Mouse (Mus musculus): ENCODE data around the gene Tnp1.

The Tnp1 gene

GRCm38 (mm10) chr1:73006847-73007246, 8.9 kb downstream of the Tnp1 start:
- no peak for DNase-seq (ENCODE audit: low read depth, low spot score)

DNA sequence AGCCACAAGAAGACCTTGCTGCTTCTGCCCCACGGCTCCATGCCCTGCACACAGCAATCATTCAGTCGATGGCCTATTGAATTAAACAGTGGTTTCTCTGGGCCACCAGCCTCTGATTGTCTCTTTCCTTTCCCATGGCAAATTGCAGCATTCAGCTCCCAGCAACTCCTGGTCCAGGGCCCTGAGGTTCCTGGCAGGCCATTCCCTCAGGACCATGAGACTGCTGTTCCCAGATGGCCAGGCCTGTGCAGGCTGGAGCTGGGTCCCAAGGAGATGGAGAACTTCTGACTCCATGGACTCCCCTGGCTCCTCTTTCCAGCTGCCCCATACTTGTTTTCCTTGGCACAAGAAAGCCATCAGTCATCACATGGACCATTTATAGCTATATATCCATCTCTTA, 10.8 kb downstream of the Tnp1 start:
- no peak for DNase-seq (ENCODE audit: low read depth, low spot score)

DNA sequence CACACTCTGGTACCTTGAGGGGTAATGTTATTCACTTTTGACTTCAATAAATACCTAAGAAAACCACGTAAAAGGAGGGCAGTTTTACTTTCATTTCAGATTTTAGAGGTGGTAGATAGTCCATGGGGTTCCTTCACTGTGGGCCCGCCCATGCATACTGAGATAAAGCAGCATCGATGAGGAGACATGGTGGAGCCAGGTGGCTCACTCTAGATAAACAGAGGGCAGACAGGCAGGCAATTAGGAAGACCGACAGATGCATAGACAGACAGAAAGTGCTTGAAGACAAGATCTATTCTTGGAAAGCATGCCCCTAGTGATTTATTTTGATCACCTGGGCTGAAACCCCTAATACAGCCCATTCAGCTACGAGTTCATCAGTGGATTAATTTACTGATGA, 13.1 kb downstream of the Tnp1 start:
- DNase-seq (ENCODE audit: low read depth, low spot score) = no peak

GRCm38 (mm10) chr1:73001961-73002360, 13.7 kb downstream of the Tnp1 start:
- DNase-seq (ENCODE audit: low read depth, low spot score) = no peak

GRCm38 (mm10) chr1:72994751-72995528, 20.8 kb downstream of the Tnp1 start:
- DNase-seq (ENCODE audit: low read depth, low spot score) = no peak

DNA sequence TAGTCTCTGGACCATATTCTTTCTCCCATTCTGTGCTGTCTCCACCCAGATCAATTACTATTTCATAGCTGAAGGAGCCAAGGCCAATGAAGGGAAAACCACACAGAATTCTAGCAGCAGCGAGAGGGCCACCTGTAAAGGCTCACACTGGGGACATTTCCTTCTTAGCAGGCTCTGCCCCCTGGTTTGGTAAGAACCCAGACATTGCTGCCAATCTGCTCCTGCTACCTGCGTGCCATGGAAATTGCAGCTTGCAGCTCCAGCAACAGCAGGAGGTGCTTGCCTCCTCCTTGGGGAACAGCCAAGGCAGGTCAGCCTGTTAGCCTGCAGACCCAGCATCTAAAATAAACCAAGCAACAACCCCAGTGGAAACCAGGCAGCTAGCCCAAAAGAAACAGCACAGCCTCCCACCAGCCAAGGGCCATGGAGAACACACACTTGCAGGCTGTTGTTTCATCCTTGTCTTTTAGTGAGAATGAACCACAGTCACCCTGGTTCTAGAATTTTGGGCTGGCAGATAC, 22.7 kb downstream of the Tnp1 start:
- DNase-seq (ENCODE audit: low read depth, low spot score) = no peak

- DNase-seq (ENCODE audit: low read depth, low spot score) = no peak
These were observed 23.5 kb downstream of the Tnp1 start for GRCm38 (mm10) chr1:72992209-72992608.

GRCm38 (mm10) chr1:72988904-72989303, 26.8 kb downstream of the Tnp1 start:
- DNase-seq (ENCODE audit: low read depth, low spot score) = no peak

DNA sequence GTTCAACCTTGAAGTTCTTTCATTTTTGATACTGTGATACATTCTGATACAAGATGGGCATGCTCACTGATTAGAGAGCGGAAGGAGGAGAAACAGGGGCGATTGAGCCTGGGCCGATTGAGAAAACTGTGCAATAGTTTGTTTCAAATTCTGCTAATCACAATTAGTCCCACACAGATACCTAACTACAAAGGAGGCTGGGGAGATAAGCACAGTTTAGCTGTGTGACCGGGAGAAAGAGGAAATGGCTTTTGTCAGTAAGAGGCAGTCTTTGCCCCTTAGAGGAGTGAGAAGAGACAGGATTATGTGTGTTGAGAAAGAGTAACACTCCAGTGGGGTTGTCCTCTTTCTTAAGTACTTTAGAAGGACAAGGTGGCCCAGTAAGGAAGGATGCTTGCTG, 29.0 kb downstream of the Tnp1 start:
- DNase-seq (ENCODE audit: low read depth, low spot score) = no peak

- no peak for DNase-seq (ENCODE audit: low read depth, low spot score)
These were observed 36.8 kb downstream of the Tnp1 start for GRCm38 (mm10) chr1:72978956-72979355.

DNA sequence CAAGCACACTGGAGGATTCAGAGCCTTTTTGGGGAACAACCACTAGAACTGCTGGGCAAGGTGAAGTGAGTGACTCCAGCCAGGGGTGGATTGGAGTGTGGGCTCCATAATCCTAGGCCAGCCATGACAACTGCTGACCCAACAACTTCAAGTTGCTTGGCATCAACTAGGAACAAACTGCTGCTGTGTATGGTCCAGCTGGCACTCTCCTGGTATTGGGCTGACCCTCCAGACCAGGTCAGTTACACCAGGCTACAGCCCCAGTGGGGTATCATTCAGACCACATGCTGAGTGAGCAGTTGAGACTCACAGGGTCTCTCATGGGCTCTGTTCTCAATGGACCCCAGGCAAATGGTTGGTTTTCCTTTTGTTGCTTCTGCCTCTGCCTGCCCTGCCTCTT, 41.5 kb downstream of the Tnp1 start:
- no peak for DNase-seq (ENCODE audit: low read depth, low spot score)

DNA sequence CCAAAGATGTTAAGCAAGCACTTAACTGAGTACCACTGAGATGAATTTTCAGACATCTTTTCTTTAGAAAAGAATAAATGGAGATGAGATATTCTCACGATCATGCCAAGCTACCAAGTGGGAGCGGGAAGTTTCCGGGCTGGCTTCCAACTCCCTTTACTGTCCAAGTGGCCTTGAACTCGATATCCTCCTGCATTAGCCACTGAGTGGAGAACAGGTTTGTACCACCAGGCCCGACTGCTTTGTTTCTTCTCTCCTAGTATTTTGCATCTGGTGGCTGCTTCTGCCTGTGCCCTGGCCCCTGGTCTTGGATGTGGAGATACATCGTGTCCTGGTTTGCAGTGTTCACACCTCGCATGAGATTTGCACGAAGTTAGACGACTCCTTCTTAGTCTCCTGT, 45.2 kb downstream of the Tnp1 start:
- DNase-seq (ENCODE audit: low read depth, low spot score) = no peak

DNA sequence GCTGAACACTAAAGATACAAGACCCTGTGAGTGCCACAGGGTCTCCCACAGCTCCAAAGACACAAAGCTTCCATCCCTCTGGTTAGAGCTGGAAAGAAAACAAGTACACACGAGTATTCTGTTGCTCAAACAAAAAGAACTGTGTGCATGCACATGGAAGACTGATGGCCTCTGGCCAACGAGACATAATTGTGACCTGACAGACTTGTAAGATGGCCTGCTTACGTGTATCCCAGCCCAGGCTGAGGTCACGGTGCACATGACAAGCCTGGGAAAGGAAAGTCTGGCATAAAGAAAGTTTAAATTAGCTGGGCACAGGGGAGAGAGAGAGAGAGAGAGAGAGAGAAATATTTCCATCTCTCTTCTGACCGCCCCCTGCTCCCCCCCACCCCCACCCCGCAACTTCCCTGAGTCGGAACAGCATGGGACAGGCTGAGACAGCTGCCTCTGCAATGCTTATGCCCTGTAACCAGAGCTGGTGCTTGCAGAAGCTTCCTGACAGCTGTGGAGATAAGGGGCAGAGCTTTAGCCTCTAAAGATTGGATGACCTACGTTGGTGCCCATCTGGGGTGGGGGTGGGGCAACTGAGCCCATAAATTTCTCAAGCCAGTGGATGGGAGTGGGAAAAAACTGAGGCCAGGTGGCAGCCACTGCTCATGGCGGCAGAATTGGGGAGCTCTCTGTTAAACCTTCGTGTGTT, 46.4 kb downstream of the Tnp1 start:
- no peak for DNase-seq (ENCODE audit: low read depth, low spot score)

- DNase-seq (ENCODE audit: low read depth, low spot score) = no peak
These were observed 49.3 kb downstream of the Tnp1 start for GRCm38 (mm10) chr1:72966423-72966822.

Measured in embryo, embryonic 11.5 days (tissue).